Mouse (Mus musculus) stomach, postnatal 0 days (tissue): Measurements from ENCODE around the gene Tns3.

Experiments used
- CTCF ChIP-seq: IDR thresholded peaks from 2 replicates; pipeline ENCODE4 v1.5.1; 2016; ENCODE audit warnings: antibody characterized with exemption, low read depth, mild to moderate bottlenecking, moderate library complexity
- EP300 ChIP-seq: optimal IDR thresholded peaks from 2 replicates; pipeline ENCODE3; 2016; ENCODE audit warnings: antibody characterized with exemption

DNA sequence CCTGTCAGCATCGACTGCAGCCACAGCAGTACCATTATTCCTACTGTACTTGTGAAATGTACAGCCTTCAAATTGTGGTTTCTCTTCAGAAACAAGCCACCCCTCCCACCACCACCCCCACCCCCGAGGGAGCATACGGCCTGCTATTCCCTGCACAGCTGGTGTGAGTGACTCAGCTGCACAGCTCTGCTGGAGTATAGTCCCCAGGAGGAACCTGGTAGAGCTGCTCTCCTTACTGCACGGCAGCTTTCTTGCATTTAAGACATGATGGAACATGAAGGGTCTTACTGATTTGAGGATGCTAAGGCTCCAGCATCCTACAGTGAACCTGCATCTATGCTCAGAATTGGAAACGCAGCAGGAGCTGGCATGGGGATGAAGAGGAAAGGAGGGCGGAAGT, 176.1 kb downstream of the Tns3 start:
- TF ChIP-seq CTCF, result no peak
- TF ChIP-seq EP300, result no peak
